Mouse (Mus musculus) kidney, embryonic 15.5 days (tissue): ENCODE measurements at regions not wholly inside any gene's neighbourhood (a gene's known extent, or its start where the extent isn't known, plus 50 kb on each side); places are given as distances from the start of the nearest gene placed in this dataset.

Source experiments
- ATAC-seq: fragments of 200-750 bp; cut with Nextera tagmentation; replicated peaks from 2 replicates; pipeline ENCODE4 v1.8.0; 2017; ENCODE audit warnings: moderate TSS enrichment; ENCODE audit not compliant: low FRiP score
- H3K27ac ChIP-seq: fragments of 300-500 bp; sonication (generic); 2 replicates; pipeline ENCODE4 v1.5.1; 2015; ENCODE audit warnings: mild to moderate bottlenecking, inconsistent platforms
- H3K27me3 ChIP-seq: fragments of 300-500 bp; sonication (generic); 2 replicates; pipeline ENCODE4 v1.6.1; 2015; ENCODE audit warnings: inconsistent platforms
- H3K36me3 ChIP-seq: fragments of 300-500 bp; sonication (generic); 2 replicates; pipeline ENCODE4 v1.6.1; 2015; ENCODE audit warnings: inconsistent platforms
- H3K4me1 ChIP-seq: fragments of 300-500 bp; sonication (generic); 2 replicates; pipeline ENCODE4 v1.6.1; 2015; ENCODE audit warnings: inconsistent platforms
- H3K4me2 ChIP-seq: fragments of 300-500 bp; sonication (generic); 2 replicates; pipeline ENCODE4 v1.6.1; 2015; ENCODE audit warnings: moderate library complexity, mild to moderate bottlenecking, inconsistent platforms
- H3K4me3 ChIP-seq: fragments of 300-500 bp; sonication (generic); replicated peaks from 2 replicates; pipeline ENCODE4 v1.5.1; 2015; ENCODE audit warnings: mild to moderate bottlenecking, inconsistent platforms
- H3K9ac ChIP-seq: fragments of 300-500 bp; sonication (generic); 2 replicates; pipeline ENCODE4 v1.6.1; 2015; ENCODE audit warnings: mild to moderate bottlenecking, inconsistent platforms
- H3K9me3 ChIP-seq: fragments of 300-500 bp; sonication (generic); replicated peaks from 2 replicates; pipeline ENCODE4 v1.6.1; 2016; ENCODE audit warnings: inconsistent platforms
- WGBS: fragments of 180-500 bp; shearing (Covaris S2); methylation state at CpG from one replicate; pipeline ENCODE4 v1.1.7; 2015; ENCODE audit warnings: mixed read lengths; 5-methylcytosine and 5-hydroxymethylcytosine counted together

- no peak for ATAC-seq
- H3K4me3 ChIP-seq = no peak overlapping the region
These were observed 226.6 kb downstream of the Agtpbp1 start for GRCm38 (mm10) chr13:59358421-59358820.

GRCm38 (mm10) chr13:59351461-59351860, 233.6 kb downstream of the Agtpbp1 start:
- Histone ChIP-seq H3K36me3 (no peaks in the 10 kb centered on the region), H3K4me1 (no peaks in the 10 kb centered on the region), H3K9ac (no peak overlapping the region), H3K4me2 (no peak overlapping the region), H3K27me3 (no peaks in the 10 kb centered on the region), H3K27ac (no peak overlapping the region), H3K4me3 (no peak overlapping the region), H3K9me3 (no peaks in the 10 kb centered on the region)
- no peak for ATAC-seq
- 60% methylated on average over 6 of the region's 6 CpGs for WGBS

More at GRCm38 (mm10) chr13:59358421-59358820, 226.6 kb downstream of the Agtpbp1 start:
- Histone ChIP-seq H3K36me3 (no peaks in the 10 kb centered on the region), H3K9ac (no peak overlapping the region), H3K4me1 (no peaks in the 10 kb centered on the region), H3K4me2 (no peak overlapping the region), H3K27me3 (no peaks in the 10 kb centered on the region), H3K27ac (no peak overlapping the region), H3K9me3 (no peaks in the 10 kb centered on the region)
- 87% methylated on average over 3 of the region's 3 CpGs for WGBS

- no peaks in the 10 kb centered on the region for H3K36me3 ChIP-seq
- no peaks in the 10 kb centered on the region for H3K27me3 ChIP-seq
- H3K9me3 ChIP-seq = no peaks in the 10 kb centered on the region
- H3K9ac ChIP-seq = no peak overlapping the region
- no peak overlapping the region for H3K4me2 ChIP-seq
- WGBS = 47% methylated on average over 7 of the region's 7 CpGs
- H3K4me1 ChIP-seq = no peaks in the 10 kb centered on the region
- H3K4me3 ChIP-seq = no peak overlapping the region
- H3K27ac ChIP-seq = no peak overlapping the region
- ATAC-seq = no peak
These were observed 234.3 kb downstream of the Agtpbp1 start for GRCm38 (mm10) chr13:59350613-59351150.

- Histone ChIP-seq H3K4me1 (no peaks in the 10 kb centered on the region), H3K36me3 (no peaks in the 10 kb centered on the region), H3K27ac (no peak overlapping the region), H3K27me3 (no peaks in the 10 kb centered on the region), H3K4me3 (no peak overlapping the region), H3K4me2 (no peak overlapping the region), H3K9me3 (no peaks in the 10 kb centered on the region), H3K9ac (no peak overlapping the region)
- no peak for ATAC-seq
These were observed 236.5 kb downstream of the Agtpbp1 start for GRCm38 (mm10) chr13:59348510-59348909.

GRCm38 (mm10) chr13:59341871-59342270, 243.2 kb downstream of the Agtpbp1 start:
- ATAC-seq = no peak
- WGBS = 78% methylated on average over 13 of the region's 13 CpGs
- Histone ChIP-seq H3K36me3 (no peaks in the 10 kb centered on the region), H3K9ac (no peak overlapping the region), H3K9me3 (no peaks in the 10 kb centered on the region), H3K27ac (no peak overlapping the region), H3K4me3 (no peak overlapping the region), H3K4me1 (no peaks in the 10 kb centered on the region), H3K27me3 (no peaks in the 10 kb centered on the region), H3K4me2 (no peak overlapping the region)

GRCm38 (mm10) chr13:59338436-59338835, 246.6 kb downstream of the Agtpbp1 start:
- 92% methylated on average over 9 of the region's 9 CpGs for WGBS

GRCm38 (mm10) chr13:59323933-59324332, 261.1 kb downstream of the Agtpbp1 start:
- no peaks in the 10 kb centered on the region for H3K9me3 ChIP-seq
- H3K36me3 ChIP-seq = no peaks in the 10 kb centered on the region
- H3K4me2 ChIP-seq = no peak overlapping the region
- no peaks in the 10 kb centered on the region for H3K4me1 ChIP-seq
- WGBS = 61% methylated on average over 3 of the region's 3 CpGs
- no peaks in the 10 kb centered on the region for H3K27me3 ChIP-seq
- no peak overlapping the region for H3K9ac ChIP-seq
- ATAC-seq = peak; percentile 58
- no peak overlapping the region for H3K27ac ChIP-seq
- H3K4me3 ChIP-seq = no peak overlapping the region

More at GRCm38 (mm10) chr13:59338436-59338835, 246.6 kb downstream of the Agtpbp1 start:
- Histone ChIP-seq H3K9ac (no peak overlapping the region), H3K4me1 (no peaks in the 10 kb centered on the region), H3K27ac (no peak overlapping the region), H3K4me3 (no peak overlapping the region), H3K27me3 (no peaks in the 10 kb centered on the region), H3K9me3 (no peaks in the 10 kb centered on the region), H3K36me3 (no peaks in the 10 kb centered on the region), H3K4me2 (no peak overlapping the region)
- ATAC-seq = no peak

GRCm38 (mm10) chr13:59323441-59323840, 261.6 kb downstream of the Agtpbp1 start:
- Histone ChIP-seq H3K9me3 (no peaks in the 10 kb centered on the region), H3K4me3 (no peak overlapping the region), H3K36me3 (no peaks in the 10 kb centered on the region), H3K4me1 (no peaks in the 10 kb centered on the region), H3K27me3 (no peaks in the 10 kb centered on the region), H3K27ac (no peak overlapping the region), H3K9ac (no peak overlapping the region), H3K4me2 (no peak overlapping the region)
- ATAC-seq = no peak
- WGBS = 45% methylated on average over 5 of the region's 5 CpGs

- no peak overlapping the region for H3K9ac ChIP-seq
- H3K9me3 ChIP-seq = no peaks in the 10 kb centered on the region
- no peak overlapping the region for H3K4me2 ChIP-seq
- 92% methylated on average over 5 of the region's 5 CpGs for WGBS
- no peak overlapping the region for H3K4me3 ChIP-seq
- no peaks in the 10 kb centered on the region for H3K36me3 ChIP-seq
- no peaks in the 10 kb centered on the region for H3K27me3 ChIP-seq
- no peaks in the 10 kb centered on the region for H3K4me1 ChIP-seq
- no peak for ATAC-seq
- no peak overlapping the region for H3K27ac ChIP-seq
These were observed 264.8 kb downstream of the Agtpbp1 start for GRCm38 (mm10) chr13:59320261-59320660.

GRCm38 (mm10) chr13:59317458-59318005, 267.5 kb downstream of the Agtpbp1 start:
- Histone ChIP-seq H3K4me3 (no peak overlapping the region), H3K36me3 (no peaks in the 10 kb centered on the region), H3K4me1 (no peaks in the 10 kb centered on the region), H3K27me3 (no peaks in the 10 kb centered on the region), H3K4me2 (no peak overlapping the region), H3K9me3 (no peaks in the 10 kb centered on the region), H3K27ac (no peak overlapping the region), H3K9ac (no peak overlapping the region)
- 68% methylated on average over 16 of the region's 16 CpGs for whole genome bisulfite sequencing
- ATAC-seq = no peak

- Histone ChIP-seq H3K27me3 (no peaks in the 10 kb centered on the region), H3K4me1 (no peaks in the 10 kb centered on the region), H3K4me3 (no peak overlapping the region), H3K4me2 (no peak overlapping the region), H3K9me3 (no peaks in the 10 kb centered on the region), H3K36me3 (no peaks in the 10 kb centered on the region), H3K9ac (no peak overlapping the region), H3K27ac (no peak overlapping the region)
- 61% methylated on average over 3 of the region's 3 CpGs for WGBS
- ATAC-seq = no peak
These were observed 269.2 kb downstream of the Agtpbp1 start for GRCm38 (mm10) chr13:59315811-59316210.

- H3K4me2 ChIP-seq = no peak overlapping the region
- no peaks in the 10 kb centered on the region for H3K36me3 ChIP-seq
- H3K4me1 ChIP-seq = no peaks in the 10 kb centered on the region
- no peak for ATAC-seq
- H3K27ac ChIP-seq = no peak overlapping the region
- H3K27me3 ChIP-seq = no peaks in the 10 kb centered on the region
- WGBS = 64% methylated on average over 1 of the region's 1 CpGs
- no peaks in the 10 kb centered on the region for H3K9me3 ChIP-seq
- no peak overlapping the region for H3K4me3 ChIP-seq
- no peak overlapping the region for H3K9ac ChIP-seq
These were observed 270.6 kb downstream of the Agtpbp1 start for GRCm38 (mm10) chr13:59314419-59314818.

- no peak overlapping the region for H3K4me3 ChIP-seq
- H3K9me3 ChIP-seq = no peaks in the 10 kb centered on the region
- WGBS = 87% methylated on average over 7 of the region's 7 CpGs
- H3K9ac ChIP-seq = no peak overlapping the region
- no peaks in the 10 kb centered on the region for H3K36me3 ChIP-seq
- H3K27ac ChIP-seq = no peak overlapping the region
- no peaks in the 10 kb centered on the region for H3K27me3 ChIP-seq
- no peak for ATAC-seq
- H3K4me1 ChIP-seq = no peaks in the 10 kb centered on the region
- H3K4me2 ChIP-seq = no peak overlapping the region
These were observed 271.2 kb downstream of the Agtpbp1 start for GRCm38 (mm10) chr13:59313725-59314330.
